In genomic region chr17:85256930-85257329, GRCm38 (mm10) we compare ENCODE assay signal across 9 mouse cellular contexts.
DNase-seq lines count a peak whose midpoint lies in the region; ATAC-seq and TF ChIP-seq lines count a peak whose summit lies in the region.
"Had no signal": no experiment of that assay in that cellular context is flagged by ENCODE, and none has a peak within 500 bp of the region (broad histone marks: within the 10 kb centered on the region; RNA-seq: fewer than 3 reads in every experiment).

No protein-coding gene starts in this region.

- H3K4me2 ChIP-seq in forebrain, embryonic 11.5 days (ENCODE audit: low read depth, low read length, severe bottlenecking) = peak overlapping the region; percentile 32
- peak overlapping the region; percentile 13; the same call in 1 of the 2 replicates for H3K4me2 ChIP-seq in midbrain, postnatal 0 days (ENCODE audit: low read depth, low read length, poor library complexity, severe bottlenecking)

- peak; percentile 44 for ATAC-seq in forebrain, embryonic 11.5 days (replicated peaks; ENCODE audit: low FRiP score)
- no peak for ATAC-seq in midbrain, postnatal 0 days (ENCODE audit: low FRiP score)
- ATAC-seq: inflammation-experienced regulatory T-cells, adult 6 months had no signal

- H3K4me1 ChIP-seq in heart, adult 2 months (ENCODE audit: control insufficient read depth, insufficient read depth, low read length) = no peaks in the 10 kb centered on the region; the same call in 1 of the 2 replicates
- H3K4me1 ChIP-seq in forebrain, embryonic 11.5 days (replicated peaks; ENCODE audit: control insufficient read depth, insufficient read depth, low read length) = peaks cover 6% of the 10 kb centered on the region; the same call in 1 of the 2 replicates
- H3K4me1 ChIP-seq in limb, embryonic 10.5 days = peaks cover 12% of the 10 kb centered on the region; the same call in 1 of the 2 replicates
- H3K4me1 ChIP-seq in midbrain, postnatal 0 days (ENCODE audit: insufficient read depth, low read length) = 0 out of 2 replicates have a peak, but pooled peaks cover 4% of the 10 kb centered on the region
- H3K4me1 ChIP-seq in lung, adult 2 months (ENCODE audit: control insufficient read depth, insufficient read depth, low read length) = no peaks in the 10 kb centered on the region

- no peak overlapping the region for H3K4me3 ChIP-seq in heart, adult 2 months
- no peak overlapping the region for H3K4me3 ChIP-seq in forebrain, embryonic 11.5 days (ENCODE audit: low read depth, low read length)
- H3K4me3 ChIP-seq in limb, embryonic 10.5 days = no peak overlapping the region
- 0 out of 2 replicates have a peak overlapping the region, but pooled peaks have one; percentile 3 for H3K4me3 ChIP-seq in midbrain, postnatal 0 days (ENCODE audit: low read depth, low read length)
- no peak overlapping the region for H3K4me3 ChIP-seq in lung, adult 2 months (replicated peaks; ENCODE audit: extremely low read depth, low read depth, low read length)

- WGBS in heart, adult 2 months = 46% methylated on average over 9 of the region's 9 CpGs
- WGBS in forebrain, embryonic 11.5 days = 3% methylated on average over 9 of the region's 9 CpGs
- WGBS in limb, embryonic 10.5 days = 34% methylated on average over 9 of the region's 9 CpGs
- whole genome bisulfite sequencing in midbrain, postnatal 0 days = 5% methylated on average over 9 of the region's 9 CpGs
- WGBS in lung, adult 2 months = 38% methylated on average over 9 of the region's 9 CpGs

- intact Hi-C loops in heart, adult 2 months (cut with DNase I) = no loop called here

- DNase-seq in heart, adult 11 months = peak; percentile 37
- DNase-seq in heart, adult 2 months = no peak
- peak; percentile 63 for DNase-seq in forebrain, embryonic 11.5 days (ENCODE audit: low spot score)
- no peak for DNase-seq in limb, embryonic 10.5 days (ENCODE audit: low spot score)
- DNase-seq in midbrain, postnatal 0 days (ENCODE audit: low spot score) = peak; percentile 23
- no peak for DNase-seq in frontal cortex, adult 2 months (ENCODE audit: extremely low spot score in 1 of 2, low spot score in 1 of 2)
- DNase-seq in lung, adult 2 months = no peak
- no peak for DNase-seq in Muller cell, postnatal 12 days (ENCODE audit: inconsistent ontology term)

- TF ChIP-seq POLR2A in heart, adult 2 months (IDR thresholded peaks at IDR 0.05; ENCODE audit: insufficient read depth, low read depth, low read length) = no peak
- TF ChIP-seq POLR2A in lung, adult 2 months (IDR thresholded peaks at IDR 0.05; ENCODE audit: borderline replicate concordance, extremely low read depth, low read depth, low read length) = no peak

- H3K9me3 ChIP-seq in forebrain, embryonic 11.5 days (ENCODE audit: control insufficient read depth, low read length) = no peaks in the 10 kb centered on the region
- no peaks in the 10 kb centered on the region for H3K9me3 ChIP-seq in limb, embryonic 10.5 days (replicated peaks)
- no peaks in the 10 kb centered on the region for H3K9me3 ChIP-seq in midbrain, postnatal 0 days (ENCODE audit: low read length)

- H3K27me3 ChIP-seq in heart, adult 2 months (ENCODE audit: control insufficient read depth, insufficient read depth, low read length) = 0 out of 2 replicates have a peak, but pooled peaks cover 2% of the 10 kb centered on the region
- no peaks in the 10 kb centered on the region for H3K27me3 ChIP-seq in forebrain, embryonic 11.5 days (ENCODE audit: control insufficient read depth, insufficient read depth, low read length)
- no peaks in the 10 kb centered on the region for H3K27me3 ChIP-seq in limb, embryonic 10.5 days (ENCODE audit: low read depth, poor library complexity, severe bottlenecking)
- H3K27me3 ChIP-seq in midbrain, postnatal 0 days (ENCODE audit: insufficient read depth, low read length) = no peaks in the 10 kb centered on the region

- H3K36me3 ChIP-seq in heart, adult 2 months (ENCODE audit: control insufficient read depth, insufficient read depth, low read length) = no peaks in the 10 kb centered on the region
- H3K36me3 ChIP-seq in forebrain, embryonic 11.5 days (ENCODE audit: control insufficient read depth, insufficient read depth, low read length) = no peaks in the 10 kb centered on the region
- no peaks in the 10 kb centered on the region for H3K36me3 ChIP-seq in limb, embryonic 10.5 days
- H3K36me3 ChIP-seq in midbrain, postnatal 0 days (ENCODE audit: insufficient read depth, low read length) = no peaks in the 10 kb centered on the region

- no peak for TF ChIP-seq CTCF in heart, adult 2 months (IDR thresholded peaks at IDR 0.05)
- no peak for TF ChIP-seq CTCF in midbrain, postnatal 0 days (IDR thresholded peaks at IDR 0.05)
- TF ChIP-seq CTCF in lung, adult 2 months (IDR thresholded peaks at IDR 0.05; ENCODE audit: insufficient read depth, low read length) = no peak

- H3K27ac ChIP-seq in heart, adult 2 months = no peak overlapping the region
- no peak overlapping the region for H3K27ac ChIP-seq in forebrain, embryonic 11.5 days (ENCODE audit: low read depth, low read length)
- peak overlapping the region; percentile 46; the same call in 1 of the 2 replicates for H3K27ac ChIP-seq in limb, embryonic 10.5 days
- H3K27ac ChIP-seq in midbrain, postnatal 0 days (ENCODE audit: low read depth, low read length) = no peak overlapping the region

- H3K9ac ChIP-seq in heart, adult 2 months (ENCODE audit: low read depth, low read length) = no peak overlapping the region
- no peak overlapping the region for H3K9ac ChIP-seq in forebrain, embryonic 11.5 days (ENCODE audit: low read length)
- no peak overlapping the region for H3K9ac ChIP-seq in midbrain, postnatal 0 days (replicated peaks; ENCODE audit: low read length, poor library complexity, severe bottlenecking)

- no peaks in the 10 kb centered on the region for H3K79me2 ChIP-seq in heart, adult 2 months (replicated peaks; ENCODE audit: control insufficient read depth, insufficient read depth, low read length)

- TF ChIP-seq EP300 in heart, adult 2 months (IDR thresholded peaks at IDR 0.05; ENCODE audit: insufficient read depth, low read depth, low read length) = no peak

Comparison
In these comparisons a context has a peak if more than half of its experiments do, and no peak if none do; other contexts are left out.
1. DNase-seq: peak in heart, adult 11 months (single experiment), forebrain, embryonic 11.5 days (single experiment) and midbrain, postnatal 0 days (single experiment); none in heart, adult 2 months (0 of 2), limb, embryonic 10.5 days (single experiment), frontal cortex, adult 2 months (0 of 2), lung, adult 2 months (single experiment) and Muller cell, postnatal 12 days (single experiment).